12 mouse cellular contexts compared by ENCODE assay signal in genomic region chr8:84728474-84728873, GRCm38 (mm10). TPM values are rescaled to one million over a fixed set of nuclear protein-coding genes. Genes with fewer than 3 reads are reported as not detected.
DNase-seq lines count a peak whose midpoint lies in the region; ATAC-seq lines count a peak whose summit lies in the region.
"Had no signal": no experiment of that assay in that cellular context is flagged by ENCODE, and none has a peak within 500 bp of the region (broad histone marks: within the 10 kb centered on the region; RNA-seq: fewer than 3 reads in every experiment).

No protein-coding gene starts in this region.

- ATAC-seq in forebrain, embryonic 12.5 days (ENCODE audit: low FRiP score), result peak; percentile 70
- ATAC-seq in liver, embryonic 13.5 days (ENCODE audit: low read depth), result no peak

- H3K27ac ChIP-seq in forebrain, embryonic 12.5 days, result peak overlapping the region; percentile 79
- H3K27ac ChIP-seq in liver, embryonic 13.5 days, result peak overlapping the region; percentile 99

- H3K27me3 ChIP-seq in forebrain, embryonic 12.5 days, result peaks cover 18% of the 10 kb centered on the region
- no peaks in the 10 kb centered on the region; the same call in 1 of the 2 replicates for H3K27me3 ChIP-seq in liver, embryonic 13.5 days

- no peak overlapping the region for H3K4me3 ChIP-seq in forebrain, embryonic 12.5 days (replicated peaks)
- H3K4me3 ChIP-seq in liver, embryonic 13.5 days (replicated peaks), result no peak overlapping the region

- peaks cover 86% of the 10 kb centered on the region for H3K4me1 ChIP-seq in forebrain, embryonic 12.5 days
- H3K4me1 ChIP-seq in liver, embryonic 13.5 days (replicated peaks), result peaks cover 100% of the 10 kb centered on the region

- H3K36me3 ChIP-seq in forebrain, embryonic 12.5 days (replicated peaks), result peaks cover 32% of the 10 kb centered on the region
- peaks cover 18% of the 10 kb centered on the region for H3K36me3 ChIP-seq in liver, embryonic 13.5 days

- 54% methylated on average over 3 of the region's 3 CpGs for WGBS in forebrain, embryonic 12.5 days
- 73% methylated on average over 3 of the region's 3 CpGs for WGBS in liver, embryonic 13.5 days (ENCODE audit: insufficient replicate concordance)

- H3K4me2 ChIP-seq in forebrain, embryonic 12.5 days, result peak overlapping the region; percentile 13; the same call in 1 of the 2 replicates
- H3K4me2 ChIP-seq in liver, embryonic 13.5 days, result no peak overlapping the region

- no peaks in the 10 kb centered on the region for H3K9me3 ChIP-seq in forebrain, embryonic 12.5 days
- H3K9me3 ChIP-seq in liver, embryonic 13.5 days (replicated peaks), result no peaks in the 10 kb centered on the region

- DNase-seq in kidney, postnatal 4 days, result peak; percentile 47 to 60
- DNase-seq in kidney, adult 8-10 months, result no peak
- DNase-seq in Muller cell, postnatal 12 days (ENCODE audit: inconsistent ontology term), result peak; percentile 94
- DNase-seq in liver, embryonic 13.5 days, result no peak
- DNase-seq in B cell, adult 2 months, result no peak
- DNase-seq in thymus, postnatal 4 days, result no peak
- DNase-seq in thymus, postnatal 10 days (ENCODE audit: low spot score in 2 of 2), result no peak
- DNase-seq: adrenal gland, adult 2 months; gastrocnemius, postnatal 25 days; kidney, adult 2 months; lung, adult 18-20 months had no signal

- peak overlapping the region; percentile 36 for H3K9ac ChIP-seq in forebrain, embryonic 12.5 days
- H3K9ac ChIP-seq in liver, embryonic 13.5 days, result peak overlapping the region; percentile 83

RNA-seq across cellular contexts. Expression of gene G430095P16Rik, which starts 5.7 kb away (rescaled TPM):
- polyA plus RNA-seq in forebrain, embryonic 12.5 days (2016; fragmentation: Nextera tagmentation; extraction: Ambion mirVana), result 2.2 and 3.5 TPM in 2 replicates
- polyA plus RNA-seq in liver, embryonic 13.5 days (2015; fragmentation: Nextera tagmentation; extraction: Ambion mirVana), result 9.6 and 10.0 TPM in 2 replicates

RNA-seq across cellular contexts. Expression of gene Lyl1, which starts 27.2 kb away (rescaled TPM):
- 3.1 and 3.9 TPM in 2 replicates for polyA plus RNA-seq in forebrain, embryonic 12.5 days (2016; fragmentation: Nextera tagmentation; extraction: Ambion mirVana)
- polyA plus RNA-seq in liver, embryonic 13.5 days (2015; fragmentation: Nextera tagmentation; extraction: Ambion mirVana), result 61.2 and 61.3 TPM in 2 replicates

RNA-seq across cellular contexts. Expression of gene Nacc1, which starts 40.8 kb away (rescaled TPM):
- 22.8 and 26.6 TPM in 2 replicates for polyA plus RNA-seq in forebrain, embryonic 12.5 days (2016; fragmentation: Nextera tagmentation; extraction: Ambion mirVana)
- 6.9 and 7.6 TPM in 2 replicates for polyA plus RNA-seq in liver, embryonic 13.5 days (2015; fragmentation: Nextera tagmentation; extraction: Ambion mirVana)

RNA-seq across cellular contexts. Expression of gene Trmt1, which starts 42.4 kb away (rescaled TPM):
- polyA plus RNA-seq in forebrain, embryonic 12.5 days (2016; fragmentation: Nextera tagmentation; extraction: Ambion mirVana), result 55.4 and 59.6 TPM in 2 replicates
- polyA plus RNA-seq in liver, embryonic 13.5 days (2015; fragmentation: Nextera tagmentation; extraction: Ambion mirVana), result 45.9 and 46.8 TPM in 2 replicates

Comparison
In these comparisons a context has a peak if more than half of its experiments do, and no peak if none do; other contexts are left out.
1. DNase-seq: peak in kidney, postnatal 4 days (2 of 2) and Muller cell, postnatal 12 days (single experiment); none in kidney, adult 8-10 months (0 of 2), liver, embryonic 13.5 days (single experiment), B cell, adult 2 months (0 of 2), thymus, postnatal 4 days (single experiment) and thymus, postnatal 10 days (0 of 2).
2. RNA of gene Lyl1, which starts 27.2 kb away (polyA plus RNA-seq): 61.2 to 61.3 TPM in liver, embryonic 13.5 days; 3.1 to 3.9 TPM in forebrain, embryonic 12.5 days; every median in the first group is over 10 times any median in the second.